Mouse (Mus musculus) adrenal gland, adult 18-20 months (tissue): ENCODE results near the gene Cst8. TPM values are rescaled to one million over a fixed set of nuclear protein-coding genes. Genes with fewer than 3 reads are reported as not detected.

ENCODE experiments used
- total RNA-seq, 2 experiments: library from RNA; stranded (reverse); gene quantifications; 1 replicate in 1 of 2; 2 replicates in 1 of 2; pipeline ENCODE4 v1.2.3; 2021

Cst8 gene
- total RNA-seq, 2 experiments from 2014 or later: 1.6 to 84.7 TPM

Other genes starting within 250 kb of the Cst8 start
- gene Nxt1, start 126.2 kb upstream of the Cst8 start, total RNA-seq: 10 to 100 TPM; 17.9 TPM
- 10 to 100 TPM; 29.7 to 30.4 TPM for gene Gzf1, start 117.8 kb upstream of the Cst8 start, total RNA-seq
- gene Napb, start 66.3 kb upstream of the Cst8 start, total RNA-seq: 1 to 10 TPM; 5.6 to 6.0 TPM
- under 1 TPM in 1 of 2 experiments, not detected in 1; 0.50 TPM for gene Cstl1, start 48.4 kb upstream of the Cst8 start, total RNA-seq
- gene Cst11, start 27.3 kb upstream of the Cst8 start, total RNA-seq: not detected
- gene 8030411F24Rik, start 16.8 kb upstream of the Cst8 start, total RNA-seq: not detected
- gene Cst12, start 9.4 kb upstream of the Cst8 start, total RNA-seq: not detected
- not detected for gene Cst13, start 21.3 kb downstream of the Cst8 start, total RNA-seq
- gene Cst9, start 36.4 kb downstream of the Cst8 start, total RNA-seq: not detected
- gene 9230104L09Rik, start 66.3 kb downstream of the Cst8 start, total RNA-seq: 1 to 10 TPM in 1 of 2 experiments, under 1 TPM in 1; 0.76 to 1.8 TPM
- 100 to 1,000 TPM; 915 to 993 TPM for gene Cst3, start 76.9 kb downstream of the Cst8 start, total RNA-seq
- gene Gm1330, start 204.5 kb downstream of the Cst8 start, total RNA-seq: not detected
- gene Gm10750, start 218.5 kb downstream of the Cst8 start, total RNA-seq: not detected